Mouse (Mus musculus) ES-E14 (cell line): ENCODE data around the gene Npl. TPM values are rescaled to one million over a fixed set of nuclear protein-coding genes. Genes with fewer than 3 reads are reported as not detected.

Experiments used
- DNase-seq: peaks from one replicate; pipeline ENCODE4 v3.0.0-alpha.2; 2013; ENCODE audit warnings: low read depth, low spot score
- H3K27ac ChIP-seq: 2 replicates; pipeline ENCODE4 v1.5.1; 2012; ENCODE audit warnings: low read depth, mild to moderate bottlenecking, low read length, moderate library complexity, mixed read lengths; ENCODE audit not compliant: poor library complexity, insufficient read depth, severe bottlenecking
- H3K36me3 ChIP-seq: 2 replicates; pipeline ENCODE4 v1.6.1; 2012; ENCODE audit warnings: mild to moderate bottlenecking, low read length, moderate library complexity, mixed read lengths; ENCODE audit not compliant: control insufficient read depth, poor library complexity, insufficient read depth, severe bottlenecking
- H3K4me1 ChIP-seq, 2 experiments: fragments of 150-350 bp in 1 of 2; sonication (generic) in 1 of 2; 2 replicates each; pipeline ENCODE4 v1.6.1; 2012; ENCODE audit warnings: low read length in 2 of 2, mild to moderate bottlenecking in 1 of 2, mixed read lengths in 1 of 2; ENCODE audit not compliant: control insufficient read depth in 2 of 2, insufficient read depth in 2 of 2, poor library complexity in 1 of 2
- H3K4me3 ChIP-seq, 2 experiments: fragments of 150-350 bp in 1 of 2; sonication (generic) in 1 of 2; 2 replicates each; pipeline ENCODE4 v1.5.1; 2012; ENCODE audit warnings: low read length in 2 of 2, low read depth in 1 of 2, mild to moderate bottlenecking in 1 of 2, mixed read lengths in 1 of 2; ENCODE audit not compliant: insufficient read depth in 1 of 2, poor library complexity in 1 of 2, severe bottlenecking in 1 of 2
- H3K9ac ChIP-seq: 2 replicates; pipeline ENCODE4 v1.6.1; 2012; ENCODE audit warnings: low read depth, mild to moderate bottlenecking, low read length, mixed read lengths; ENCODE audit not compliant: poor library complexity, insufficient read depth, severe bottlenecking
- H3K9me3 ChIP-seq: fragments of 150-350 bp; sonication (generic); 2 replicates; pipeline ENCODE4 v1.6.1; 2012; ENCODE audit warnings: low read depth, mild to moderate bottlenecking, low read length; ENCODE audit not compliant: control insufficient read depth, insufficient read depth
- CHD2 ChIP-seq: IDR thresholded peaks from 2 replicates; pipeline ENCODE4 v1.6.1; 2014; ENCODE audit warnings: mild to moderate bottlenecking, low read depth, low read length, inconsistent platforms
- HCFC1 ChIP-seq: IDR thresholded peaks from 2 replicates; pipeline ENCODE4 v1.6.1; 2012; ENCODE audit warnings: low read length, inconsistent platforms, borderline replicate concordance; ENCODE audit not compliant: insufficient read depth
- MAFK ChIP-seq: IDR thresholded peaks from 2 replicates; pipeline ENCODE4 v1.6.1; 2014; ENCODE audit warnings: mild to moderate bottlenecking, low read depth, low read length, inconsistent platforms; ENCODE audit not compliant: insufficient read depth
- ZC3H11A ChIP-seq: IDR thresholded peaks from 2 replicates; pipeline ENCODE4 v1.6.1; 2012; ENCODE audit warnings: low read depth, mild to moderate bottlenecking, inconsistent platforms, low read length, borderline replicate concordance
- ZNF384 ChIP-seq: IDR thresholded peaks from 2 replicates; pipeline ENCODE4 v1.6.1; 2012; ENCODE audit warnings: low read depth, low read length, inconsistent platforms
- in situ Hi-C, 2 experiments: fragments of 600-800 bp; cut with MboI; formaldehyde crosslinking; loops; one replicate each; pipeline ENCODE4 v1.15.1; 2025; ENCODE audit warnings: low sequenced_read_pairs in 2 of 2, inconsistent platforms in 1 of 2; ENCODE audit not compliant: unreplicated experiment in 2 of 2
- total RNA-seq: library from RNA; depleted of rRNA; stranded (reverse); fragments of 300-350 nt; gene quantifications from 2 replicates; pipeline ENCODE4 v1.2.3, GENCODE M21; 2012

The Npl gene
- total RNA-seq, 1 experiment, result 15.6 TPM

DNA sequence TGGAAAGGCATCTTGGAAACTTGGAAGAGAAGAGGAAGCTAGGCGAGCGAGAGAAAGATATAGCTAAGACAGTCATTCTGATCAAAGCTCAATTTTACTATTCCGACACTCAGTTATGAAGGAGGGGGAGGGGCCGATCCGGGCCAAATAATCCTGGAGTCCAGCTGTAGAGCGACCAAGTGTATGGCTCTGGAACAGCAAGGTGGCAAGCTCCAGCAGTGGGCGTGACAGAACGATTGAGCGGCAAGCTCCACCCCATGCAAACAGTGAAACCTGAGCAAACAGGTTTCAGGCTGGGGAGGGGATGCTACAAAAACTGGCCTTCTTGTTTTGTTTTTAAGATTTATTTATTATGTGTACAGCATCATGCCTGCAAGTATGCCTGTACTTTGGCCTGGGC lies 49.8 kb downstream of the Npl start:
- H3K4me3 ChIP-seq, result no peak overlapping the region
- no peaks in the 10 kb centered on the region for H3K9me3 ChIP-seq
- H3K9ac ChIP-seq, result no peak overlapping the region
- TF ChIP-seq ZNF384, result no peak
- TF ChIP-seq MAFK, result no peak
- TF ChIP-seq CHD2, result no peak
- no peak for TF ChIP-seq ZC3H11A
- no peak for TF ChIP-seq HCFC1
- no peak for DNase-seq
- H3K4me1 ChIP-seq, result peaks cover 4 to 7% of the 10 kb centered on the region in 2 experiments; a peak in 3 of 4 replicates
- no peaks in the 10 kb centered on the region for H3K36me3 ChIP-seq
- H3K27ac ChIP-seq, result no peak overlapping the region
- in situ Hi-C loops, result no loop called here

DNA sequence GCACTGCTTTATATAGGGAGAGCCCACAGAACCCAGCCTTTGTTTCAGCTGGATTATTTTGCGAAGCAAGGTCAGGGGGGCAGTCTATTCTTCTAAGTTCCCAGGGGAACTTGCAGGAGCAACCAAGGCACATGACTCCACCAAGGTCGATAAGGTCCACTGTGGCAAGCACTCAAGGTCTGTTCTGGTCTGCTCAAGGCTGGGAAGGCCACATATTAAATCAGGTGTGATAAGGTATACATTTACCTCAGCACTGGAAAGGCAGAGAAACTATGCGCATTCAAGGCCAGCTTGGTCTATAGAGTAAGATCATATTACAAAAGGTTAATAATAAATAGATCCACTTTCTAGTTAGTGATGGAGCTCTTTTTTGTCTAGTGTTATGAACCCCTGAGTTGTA lies 53.8 kb downstream of the Npl start:
- Histone ChIP-seq H3K9ac (no peak overlapping the region), H3K9me3 (no peaks in the 10 kb centered on the region), H3K36me3 (no peaks in the 10 kb centered on the region), H3K27ac (no peak overlapping the region), H3K4me1 (peaks cover 12 to 16% of the 10 kb centered on the region in 2 experiments; a peak in 3 of 4 replicates), H3K4me3 (no peak overlapping the region)
- no peak for DNase-seq
- TF ChIP-seq ZNF384 (no peak), HCFC1 (no peak), ZC3H11A (no peak), MAFK (no peak), CHD2 (no peak)
- in situ Hi-C loops, result no loop called here

- no peaks in the 10 kb centered on the region for H3K36me3 ChIP-seq
- H3K4me3 ChIP-seq, result peak overlapping the region; percentile 5 to 22; a peak in 2 of 4 replicates
- in situ Hi-C loops, result no loop called here
- H3K4me1 ChIP-seq, result peaks cover 12 to 18% of the 10 kb centered on the region in 2 experiments; a peak in 3 of 4 replicates
- TF ChIP-seq HCFC1 (no peak), ZNF384 (no peak), CHD2 (no peak), ZC3H11A (no peak), MAFK (no peak)
- no peaks in the 10 kb centered on the region for H3K9me3 ChIP-seq
- DNase-seq, result peak; percentile 47
- peak overlapping the region; percentile 94; the same call in 1 of the 2 replicates for H3K27ac ChIP-seq
- H3K9ac ChIP-seq, result no peak overlapping the region; the same call in 1 of the 2 replicates
Observed at GRCm38 (mm10) chr1:153493931-153494330, 55.9 kb downstream of the Npl start.

GRCm38 (mm10) chr1:153493338-153493737 lies 56.5 kb downstream of the Npl start:
- in situ Hi-C loops, result no loop called here
- Histone ChIP-seq H3K4me3 (peak overlapping the region; percentile 5 to 22; a peak in 3 of 4 replicates), H3K27ac (peak overlapping the region; percentile 94), H3K9me3 (no peaks in the 10 kb centered on the region), H3K36me3 (no peaks in the 10 kb centered on the region), H3K9ac (no peak overlapping the region; the same call in 1 of the 2 replicates), H3K4me1 (peaks cover 12 to 20% of the 10 kb centered on the region in 2 experiments; a peak in 3 of 4 replicates)
- TF ChIP-seq ZC3H11A, result no peak
- no peak for TF ChIP-seq MAFK
- peak; percentile 41; the same call in 1 of the 2 replicates for TF ChIP-seq CHD2
- no peak for TF ChIP-seq HCFC1
- TF ChIP-seq ZNF384, result no peak
- peak; percentile 75 for DNase-seq

DNA sequence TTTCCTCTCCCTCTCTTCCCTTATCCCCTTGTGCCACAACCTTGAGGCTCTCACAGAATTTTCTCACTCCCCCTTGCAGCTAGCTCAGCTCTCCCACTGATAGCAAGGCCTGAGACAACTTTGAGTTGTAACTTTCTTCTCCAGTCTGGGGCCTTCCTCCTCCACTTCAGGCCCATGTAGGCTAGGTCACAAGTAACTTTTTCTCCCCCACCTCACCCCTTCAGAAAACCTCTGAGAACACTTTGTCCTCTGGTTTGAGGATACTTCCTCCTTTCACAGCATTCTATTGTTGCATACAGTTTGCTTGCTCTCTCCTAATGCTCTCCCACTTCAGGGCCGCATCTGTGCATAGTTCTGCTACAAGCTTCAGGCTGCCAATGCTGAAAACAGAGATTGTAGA lies 58.0 kb downstream of the Npl start:
- in situ Hi-C loops, result no loop called here
- no peaks in the 10 kb centered on the region for H3K9me3 ChIP-seq
- no peak overlapping the region for H3K4me3 ChIP-seq
- H3K4me1 ChIP-seq, result peaks cover 12 to 21% of the 10 kb centered on the region in 2 experiments; a peak in 3 of 4 replicates
- H3K36me3 ChIP-seq, result no peaks in the 10 kb centered on the region
- no peak for DNase-seq
- peak overlapping the region; percentile 94; the same call in 1 of the 2 replicates for H3K27ac ChIP-seq
- peak overlapping the region; percentile 4; the same call in 1 of the 2 replicates for H3K9ac ChIP-seq
- no peak for TF ChIP-seq MAFK
- no peak for TF ChIP-seq ZNF384
- TF ChIP-seq HCFC1, result no peak
- no peak for TF ChIP-seq CHD2
- no peak for TF ChIP-seq ZC3H11A
